Mouse (Mus musculus) adrenal gland, postnatal 36 days (tissue): ENCODE results near the gene Sec1. TPM values are rescaled to one million over a fixed set of nuclear protein-coding genes. Genes with fewer than 3 reads are reported as not detected.

Source experiments
- DNase-seq, 2 experiments: peaks; one replicate each; pipeline ENCODE4 v3.0.0; 2021; ENCODE audit warnings: mixed read lengths in 1 of 2
- total RNA-seq, 2 experiments: library from RNA; stranded (reverse); gene quantifications; 2 replicates each; pipeline ENCODE4 v1.2.3; 2021

The Sec1 gene
- total RNA-seq, 2 experiments from 2014 or later: 0.23 to 0.99 TPM

GRCm38 (mm10) chr7:45704730-45705442 is 10.7 kb upstream of the Sec1 start, which contains the start of gene Dbp:
Gene Dbp, plus strand, starts transcription at chr7:45705088.
- DNase-seq: peak; percentile 97 to 99

GRCm38 (mm10) chr7:45704046-45704559 is 9.9 kb upstream of the Sec1 start:
- DNase-seq: peak in 1 of 2 experiments; percentile 61

- DNase-seq: no peak
Observed at GRCm38 (mm10) chr7:45703521-45704033, 9.4 kb upstream of the Sec1 start.

- DNase-seq: no peak
Observed at GRCm38 (mm10) chr7:45702809-45703520, 8.8 kb upstream of the Sec1 start.

GRCm38 (mm10) chr7:45702316-45702715 is 8.1 kb upstream of the Sec1 start:
- DNase-seq: no peak

GRCm38 (mm10) chr7:45701607-45702006 is 7.4 kb upstream of the Sec1 start:
- no peak for DNase-seq

GRCm38 (mm10) chr7:45701072-45701471 is 6.9 kb upstream of the Sec1 start:
- DNase-seq: peak in 1 of 2 experiments; percentile 49

- peak; percentile 78 to 87 for DNase-seq
Observed at GRCm38 (mm10) chr7:45700301-45701015, 6.3 kb upstream of the Sec1 start.

- peak in 1 of 2 experiments; percentile 35 for DNase-seq
Observed at GRCm38 (mm10) chr7:45699523-45700141, 5.4 kb upstream of the Sec1 start, which contains the start of gene Car11. Gene Car11, plus strand, starts transcription at chr7:45699843.

GRCm38 (mm10) chr7:45697894-45698293 is 3.7 kb upstream of the Sec1 start:
- DNase-seq: no peak

- DNase-seq: no peak
Observed at GRCm38 (mm10) chr7:45695098-45695497, 896 bp upstream of the Sec1 start.

GRCm38 (mm10) chr7:45692364-45692763 is 1.8 kb downstream of the Sec1 start:
- no peak for DNase-seq

- peak in 1 of 2 experiments; percentile 29 for DNase-seq
Observed at GRCm38 (mm10) chr7:45689800-45690199, 4.4 kb downstream of the Sec1 start.

GRCm38 (mm10) chr7:45689099-45689498 is 5.1 kb downstream of the Sec1 start:
- DNase-seq: no peak

- no peak for DNase-seq
Observed at GRCm38 (mm10) chr7:45686841-45687240, 7.4 kb downstream of the Sec1 start.

GRCm38 (mm10) chr7:45685811-45686210 is 8.4 kb downstream of the Sec1 start:
- no peak for DNase-seq

- DNase-seq: no peak
Observed at GRCm38 (mm10) chr7:45683396-45684050, 10.7 kb downstream of the Sec1 start, which contains the start of gene Ntn5. Gene Ntn5, plus strand, starts transcription at chr7:45684022.

GRCm38 (mm10) chr7:45682144-45683126 is 11.8 kb downstream of the Sec1 start:
- DNase-seq: peak; percentile 91

GRCm38 (mm10) chr7:45681046-45681736 is 13.0 kb downstream of the Sec1 start:
- DNase-seq: no peak
